Comparison of ENCODE assay signal across 24 mouse cellular contexts in genomic region chr1:31175401-31175800, GRCm38 (mm10). TPM values are rescaled to one million over a fixed set of nuclear protein-coding genes. Genes with fewer than 3 reads are reported as not detected.
"Had no signal": no experiment of that assay in that cellular context is flagged by ENCODE, and none has a peak within 500 bp of the region (broad histone marks: within the 10 kb centered on the region; RNA-seq: fewer than 3 reads in every experiment).

No protein-coding gene starts in this region.

- H3K4me2 ChIP-seq: lung, embryonic 15.5 days; midbrain, embryonic 11.5 days; midbrain, embryonic 13.5 days; midbrain, embryonic 15.5 days; neural tube, embryonic 12.5 days; stomach, embryonic 15.5 days had no signal

- H3K27me3 ChIP-seq: lung, embryonic 15.5 days; megakaryocyte, embryonic 14.5 days; midbrain, embryonic 13.5 days; midbrain, embryonic 15.5 days; neural tube, embryonic 12.5 days; stomach, embryonic 15.5 days had no signal

- ATAC-seq: lung, postnatal 0 days; midbrain, embryonic 13.5 days; midbrain, embryonic 15.5 days had no signal

- H3K4me1 ChIP-seq: lung, embryonic 15.5 days; megakaryocyte, embryonic 14.5 days; midbrain, embryonic 13.5 days; midbrain, embryonic 15.5 days; neural tube, embryonic 12.5 days; stomach, embryonic 15.5 days had no signal

- H3K9me3 ChIP-seq: lung, embryonic 15.5 days; midbrain, embryonic 13.5 days; midbrain, embryonic 15.5 days; neural tube, embryonic 12.5 days; stomach, embryonic 15.5 days had no signal

- DNase-seq: lung, adult 2 months; lung, postnatal 14 days; lung, postnatal 36 days; right cerebral cortex, postnatal 14 days; thymus, adult 2 months; thymus, postnatal 25 days; thymus, postnatal 4 days had no signal

- H3K27ac ChIP-seq: lung, embryonic 15.5 days; macrophage; midbrain, embryonic 13.5 days; midbrain, embryonic 15.5 days; neural tube, embryonic 12.5 days; stomach, embryonic 15.5 days; stomach, postnatal 0 days had no signal

- H3K4me3 ChIP-seq: lung, embryonic 15.5 days; megakaryocyte, embryonic 14.5 days; midbrain, embryonic 13.5 days; midbrain, embryonic 15.5 days; neural tube, embryonic 12.5 days; stomach, embryonic 15.5 days had no signal

- H3K9ac ChIP-seq: lung, embryonic 15.5 days; midbrain, embryonic 13.5 days; midbrain, embryonic 15.5 days; neural tube, embryonic 12.5 days; stomach, embryonic 15.5 days had no signal

- H3K36me3 ChIP-seq: lung, embryonic 15.5 days; midbrain, embryonic 13.5 days; midbrain, embryonic 15.5 days; neural tube, embryonic 12.5 days; stomach, embryonic 15.5 days had no signal

RNA-seq across cellular contexts. Expression of gene Lgsn, which starts 0.8 kb away (rescaled TPM):
- total RNA-seq: megakaryocyte progenitor cell, adult 5-6 weeks; midbrain, postnatal 0 days; monocyte, adult 5-6 weeks; neutrophil, adult 5-6 weeks had no signal
- polyA plus RNA-seq: lung, embryonic 15.5 days; lung, postnatal 0 days; macrophage; midbrain, embryonic 11.5 days; midbrain, embryonic 13.5 days; midbrain, embryonic 15.5 days; midbrain, postnatal 0 days; neural tube, embryonic 12.5 days; neural tube, embryonic 14.5 days; spleen, adult 2 months; stomach, embryonic 15.5 days; stomach, postnatal 0 days; thymus, adult 2 months; urinary bladder, adult 2 months had no signal

RNA-seq across cellular contexts. Expression of gene 4931428L18Rik, which starts 47.1 kb away (rescaled TPM):
- total RNA-seq: megakaryocyte progenitor cell, adult 5-6 weeks; midbrain, postnatal 0 days; monocyte, adult 5-6 weeks; neutrophil, adult 5-6 weeks had no signal
- polyA plus RNA-seq: lung, adult 2 months; lung, embryonic 15.5 days; macrophage; midbrain, embryonic 11.5 days; midbrain, embryonic 15.5 days; midbrain, postnatal 0 days; neural tube, embryonic 12.5 days; neural tube, embryonic 14.5 days; spleen, adult 2 months; thymus, adult 2 months had no signal

RNA-seq across cellular contexts. Expression of gene Pih1d3, which starts 47.2 kb away (rescaled TPM):
- total RNA-seq: megakaryocyte progenitor cell, adult 5-6 weeks; midbrain, postnatal 0 days; monocyte, adult 5-6 weeks; neutrophil, adult 5-6 weeks had no signal
- polyA plus RNA-seq: lung, adult 2 months; lung, embryonic 15.5 days; lung, postnatal 0 days; macrophage; midbrain, embryonic 11.5 days; midbrain, embryonic 13.5 days; midbrain, embryonic 15.5 days; midbrain, postnatal 0 days; neural tube, embryonic 12.5 days; neural tube, embryonic 14.5 days; spleen, adult 2 months; stomach, embryonic 15.5 days; stomach, postnatal 0 days; thymus, adult 2 months; urinary bladder, adult 2 months had no signal
